Mouse (Mus musculus) large intestine, adult 2 months (tissue): ENCODE measurements around the gene Smug1. TPM values are rescaled to one million over a fixed set of nuclear protein-coding genes. Genes with fewer than 3 reads are reported as not detected.

Experiments
- DNase-seq: peaks from one replicate; pipeline ENCODE4 v3.0.0-alpha.2; 2012; ENCODE audit warnings: low read depth, low spot score
- WGBS: fragments of 180-500 bp; shearing (Covaris S2); methylation state at CpG from one replicate; pipeline ENCODE4 v1.1.7; 2018; 5-methylcytosine and 5-hydroxymethylcytosine counted together
- polyA plus RNA-seq: library from polyadenylated mRNA; depleted of rRNA; stranded (reverse); fragments of >200 nt; gene quantifications from 2 replicates; pipeline ENCODE4 v1.2.3, GENCODE M21; 2012; rRNA removed

Gene Smug1
- polyA plus RNA-seq, 1 experiment = 12.5 TPM

GRCm38 (mm10) chr15:103113077-103113476, 53.8 kb downstream of the Smug1 start:
- no peak for DNase-seq
- WGBS = 82% methylated on average over 6 of the region's 6 CpGs

GRCm38 (mm10) chr15:103112309-103112708, 54.6 kb downstream of the Smug1 start:
- 74% methylated on average over 2 of the region's 2 CpGs for WGBS
- DNase-seq = no peak

- DNase-seq = no peak
- WGBS = 38% methylated on average over 4 of the region's 4 CpGs
These were observed 57.0 kb downstream of the Smug1 start for GRCm38 (mm10) chr15:103109940-103110339.

GRCm38 (mm10) chr15:103108066-103108676, 58.7 kb downstream of the Smug1 start:
- 78% methylated on average over 8 of the region's 8 CpGs for WGBS
- DNase-seq = no peak

- no peak for DNase-seq
- 14% methylated on average over 2 of the region's 2 CpGs for WGBS
These were observed 60.7 kb downstream of the Smug1 start for GRCm38 (mm10) chr15:103106201-103106600.

Other genes with a start within 250 kb of the Smug1 start
- not detected in 2 replicates for gene Hoxc13, start 246.0 kb downstream of the Smug1 start, polyA plus RNA-seq
- gene Hoxc12, start 230.3 kb downstream of the Smug1 start, polyA plus RNA-seq = not detected in 2 replicates
- gene Hoxc11, start 212.7 kb downstream of the Smug1 start, polyA plus RNA-seq = not detected in 2 replicates
- gene Hoxc10, start 200.3 kb downstream of the Smug1 start, polyA plus RNA-seq = 0.07 TPM in 1 of 2 replicates, not detected in the other
- gene Hoxc5, start 199.6 kb downstream of the Smug1 start, polyA plus RNA-seq = 1.5 and 1.7 TPM in 2 replicates
- 0.04 and 0.74 TPM in 2 replicates for gene Hoxc9, start 190.7 kb downstream of the Smug1 start, polyA plus RNA-seq
- 4.5 and 5.5 TPM in 2 replicates for gene Hoxc8, start 176.5 kb downstream of the Smug1 start, polyA plus RNA-seq
- gene Hoxc6, start 168.8 kb downstream of the Smug1 start, polyA plus RNA-seq = 10.0 and 10.7 TPM in 2 replicates
- 1.4 and 2.2 TPM in 2 replicates for gene Hoxc4, start 148.2 kb downstream of the Smug1 start, polyA plus RNA-seq
- gene Cbx5, start 72.7 kb upstream of the Smug1 start, polyA plus RNA-seq = 11.1 and 12.9 TPM in 2 replicates
- 102 and 119 TPM in 2 replicates for gene Hnrnpa1, start 73.3 kb upstream of the Smug1 start, polyA plus RNA-seq
- 0.32 and 0.55 TPM in 2 replicates for gene Nfe2, start 91.3 kb upstream of the Smug1 start, polyA plus RNA-seq
- 215 and 216 TPM in 2 replicates for gene Copz1, start 105.6 kb upstream of the Smug1 start, polyA plus RNA-seq
- 0.12 TPM in 1 of 2 replicates, not detected in the other for gene Gpr84, start 143.5 kb upstream of the Smug1 start, polyA plus RNA-seq
- 3.8 and 5.9 TPM in 2 replicates for gene Zfp385a, start 173.0 kb upstream of the Smug1 start, polyA plus RNA-seq
- 20.5 and 27.0 TPM in 2 replicates for gene Itga5, start 199.7 kb upstream of the Smug1 start, polyA plus RNA-seq